Mouse (Mus musculus) right cerebral cortex, postnatal 25 days (tissue): ENCODE data around the gene Ric8b.
A peak's percentile ranks its signal among the peaks of the same experiment; 100 is the strongest.

Experiments used
- DNase-seq: peaks from one replicate; pipeline ENCODE4 v3.0.0; 2022

The Ric8b gene

DNA sequence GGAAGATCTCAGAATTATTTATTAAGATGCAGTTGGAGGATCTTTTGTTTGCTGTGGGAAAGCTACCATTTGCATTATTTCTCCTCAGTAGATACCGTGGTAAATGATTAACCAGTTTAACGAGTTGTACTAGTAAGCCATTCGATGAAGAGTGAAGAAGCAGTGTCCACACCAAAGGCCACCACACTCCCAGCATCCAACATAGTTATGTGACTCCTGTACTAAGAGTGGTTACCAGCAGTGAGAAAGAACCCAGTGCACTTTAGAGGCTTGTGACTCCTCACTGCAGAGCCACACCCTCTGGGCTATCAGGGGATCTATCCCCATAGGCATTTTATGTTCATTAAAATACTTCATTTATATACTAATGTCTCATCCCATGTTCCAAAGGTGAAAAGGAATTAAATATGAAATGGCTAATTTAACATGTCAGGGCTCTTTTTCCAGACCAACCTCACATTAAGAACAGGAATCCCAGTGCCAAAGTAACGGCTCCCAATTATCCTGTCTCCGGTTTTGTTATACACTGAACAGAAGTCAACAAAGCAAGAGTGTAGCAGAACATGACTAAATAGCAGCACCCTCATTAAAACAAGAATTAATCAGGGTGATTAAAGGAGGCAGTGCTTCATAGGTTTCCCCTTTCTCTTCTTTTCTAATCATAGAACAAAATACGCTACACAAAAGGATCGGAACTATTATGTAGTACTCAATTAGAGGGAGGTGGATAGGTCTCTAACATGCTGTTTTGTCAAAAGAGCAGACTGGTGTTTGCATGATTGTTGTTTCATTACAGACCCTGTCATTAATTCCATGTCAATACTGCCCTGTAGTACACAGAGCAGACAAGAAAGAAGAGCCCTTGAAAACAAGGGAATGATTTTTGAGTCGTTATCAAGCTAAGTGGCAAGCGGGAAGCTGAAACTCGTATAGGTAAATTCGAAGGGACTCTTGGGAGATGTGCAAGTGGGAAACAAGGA lies 90.7 kb downstream of the Ric8b start:
- DNase-seq, result no peak

DNA sequence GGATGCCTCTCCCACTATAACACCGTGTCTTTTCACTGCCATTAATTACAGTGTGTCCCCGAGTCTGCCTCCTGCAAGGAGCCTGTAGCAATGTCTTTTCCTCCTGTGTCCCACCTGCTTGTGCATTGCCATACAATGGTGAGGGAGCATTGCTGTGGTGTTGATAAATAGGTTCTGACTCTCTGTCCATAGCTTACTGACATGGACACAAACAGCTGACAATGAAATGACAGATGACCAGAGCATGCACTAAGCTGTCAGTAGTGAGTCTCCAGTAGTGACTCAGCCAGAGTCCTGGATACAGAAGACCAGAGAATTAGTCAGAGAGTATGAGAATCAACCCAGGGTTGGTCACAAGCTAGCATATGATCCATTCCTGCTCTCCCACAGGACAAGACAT lies 93.7 kb downstream of the Ric8b start:
- no peak for DNase-seq

GRCm38 (mm10) chr10:85013464-85013863 lies 96.0 kb downstream of the Ric8b start:
- no peak for DNase-seq

DNA sequence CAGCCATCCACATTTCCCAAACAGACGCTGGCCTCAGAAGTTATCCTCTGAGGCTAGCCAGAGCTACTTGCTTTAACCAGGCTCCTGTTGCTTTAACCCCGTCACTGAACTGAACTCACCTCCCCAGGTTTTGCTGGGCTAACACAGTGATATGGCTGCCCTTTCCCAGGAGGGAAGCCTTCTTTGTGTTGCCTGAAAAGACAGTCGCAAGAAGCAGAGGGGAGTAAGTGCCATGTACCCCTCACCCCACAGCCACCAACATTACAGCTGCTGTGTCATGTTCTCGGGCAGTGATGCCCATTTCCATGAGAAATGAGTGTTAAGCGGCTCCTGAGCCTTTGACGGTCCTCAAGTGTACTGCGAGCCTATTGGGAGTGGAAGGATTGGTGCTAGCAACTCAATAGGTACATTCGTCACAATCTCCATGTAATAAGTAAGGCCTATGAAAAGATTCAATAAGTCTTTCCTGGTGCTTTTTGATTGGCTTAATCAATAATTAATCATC lies 96.6 kb downstream of the Ric8b start:
- no peak for DNase-seq

DNA sequence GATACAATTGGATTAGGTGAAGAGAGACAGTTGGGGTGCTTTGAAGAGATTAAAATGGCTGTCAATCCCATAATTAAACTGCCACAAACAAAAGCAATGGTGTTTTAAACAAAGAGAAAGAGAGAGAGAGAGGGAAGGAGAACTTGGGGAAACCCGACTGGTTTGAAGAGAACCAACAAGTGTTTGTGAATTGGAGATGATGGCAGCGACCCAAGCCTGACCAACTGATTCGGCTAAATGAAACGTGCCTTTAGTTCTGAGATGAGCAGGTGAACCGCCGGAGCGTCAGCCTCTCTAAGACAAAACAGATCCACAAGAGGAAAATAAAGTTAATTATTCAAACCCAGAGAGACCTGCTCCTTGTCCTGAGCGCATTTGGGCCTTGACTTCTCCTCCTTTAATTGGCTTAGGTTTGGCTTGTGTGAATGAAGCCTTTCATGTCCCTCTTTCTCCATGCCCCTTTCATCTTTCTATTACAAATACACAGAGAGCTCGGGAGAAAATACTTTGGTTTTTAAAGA lies 97.1 kb downstream of the Ric8b start:
- no peak for DNase-seq

GRCm38 (mm10) chr10:85022647-85023312 lies 105.4 kb downstream of the Ric8b start:
- DNase-seq, result no peak

GRCm38 (mm10) chr10:85023313-85023666 lies 105.9 kb downstream of the Ric8b start:
- DNase-seq, result peak; percentile 18

DNA sequence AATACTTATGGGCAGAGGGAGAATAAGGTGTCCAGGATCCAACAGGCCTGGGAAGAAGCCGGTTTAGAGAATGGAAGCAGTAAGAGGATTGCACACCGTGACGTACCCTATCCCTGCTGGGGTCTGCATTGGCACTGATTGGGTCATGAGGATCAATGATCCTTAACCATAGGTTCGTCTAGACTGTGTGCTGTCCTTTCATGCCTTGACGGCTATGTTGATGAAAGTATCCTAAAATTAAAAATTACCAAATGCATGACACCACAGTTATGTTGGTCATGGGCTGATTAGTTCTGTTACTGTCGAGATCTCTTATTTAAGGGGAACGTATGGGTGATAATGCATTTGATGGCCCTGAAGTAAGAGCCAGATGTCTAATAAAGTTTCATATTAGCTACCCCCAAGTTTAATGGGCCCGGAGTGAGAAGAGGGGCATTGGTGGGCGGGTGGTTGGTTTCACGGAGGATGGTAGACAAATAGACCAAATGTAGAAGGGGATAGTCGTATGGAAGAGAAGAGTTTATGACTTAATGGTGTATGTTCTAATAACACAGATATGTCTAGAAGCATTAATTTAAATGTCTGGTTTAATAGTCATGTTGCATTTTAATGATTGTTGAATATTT lies 108.5 kb downstream of the Ric8b start:
- DNase-seq, result no peak

DNA sequence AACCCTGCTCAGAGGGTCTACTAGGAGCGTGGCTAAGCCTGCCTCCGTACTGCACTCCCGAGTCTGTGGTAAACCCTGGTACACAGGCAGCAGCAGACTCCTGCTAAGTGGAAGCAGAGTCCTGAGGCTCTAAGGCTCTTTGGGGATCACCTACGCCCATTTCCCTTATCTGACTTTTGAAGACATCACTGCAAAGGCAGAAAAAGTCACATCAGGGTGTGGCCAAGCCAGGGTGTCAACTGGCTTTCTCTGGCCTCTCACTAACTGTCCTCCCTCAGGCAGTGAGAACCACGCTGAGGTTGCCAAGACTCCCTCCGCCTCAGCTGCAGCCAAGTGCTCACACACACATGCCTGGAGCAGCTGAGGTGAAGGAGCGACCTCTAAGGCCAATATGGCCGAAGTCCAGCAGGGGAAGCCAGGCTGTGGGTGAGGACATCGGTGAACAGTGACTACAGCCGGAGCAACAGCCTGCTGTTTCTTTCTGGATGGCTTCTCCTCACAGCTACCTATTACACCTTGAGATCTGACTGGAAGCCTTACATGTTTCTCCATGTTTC lies 110.3 kb downstream of the Ric8b start:
- no peak for DNase-seq

GRCm38 (mm10) chr10:85035131-85035725 lies 117.8 kb downstream of the Ric8b start:
- no peak for DNase-seq

DNA sequence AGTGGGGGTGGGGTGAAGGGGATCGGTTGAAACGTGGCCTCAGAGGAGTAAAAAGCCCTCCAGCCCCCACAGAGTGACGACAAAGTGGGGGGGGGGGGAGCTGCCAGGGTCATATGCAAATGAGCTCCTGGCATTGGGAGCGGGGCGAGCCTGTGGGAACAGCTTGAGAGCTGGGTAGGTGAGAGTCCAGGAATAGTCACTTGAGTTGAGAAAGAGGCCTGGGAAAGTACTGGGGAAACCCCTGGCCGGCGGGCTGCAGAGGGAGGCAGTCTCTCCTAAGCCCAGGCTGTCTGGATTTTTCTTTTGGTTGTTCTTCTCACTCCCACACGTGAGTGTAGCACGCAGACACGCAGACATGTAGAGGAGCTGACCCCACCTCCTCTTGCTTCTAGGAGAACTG lies 120.7 kb downstream of the Ric8b start:
- DNase-seq, result no peak

- DNase-seq, result no peak
These were observed 121.4 kb downstream of the Ric8b start for GRCm38 (mm10) chr10:85038852-85039251.

DNA sequence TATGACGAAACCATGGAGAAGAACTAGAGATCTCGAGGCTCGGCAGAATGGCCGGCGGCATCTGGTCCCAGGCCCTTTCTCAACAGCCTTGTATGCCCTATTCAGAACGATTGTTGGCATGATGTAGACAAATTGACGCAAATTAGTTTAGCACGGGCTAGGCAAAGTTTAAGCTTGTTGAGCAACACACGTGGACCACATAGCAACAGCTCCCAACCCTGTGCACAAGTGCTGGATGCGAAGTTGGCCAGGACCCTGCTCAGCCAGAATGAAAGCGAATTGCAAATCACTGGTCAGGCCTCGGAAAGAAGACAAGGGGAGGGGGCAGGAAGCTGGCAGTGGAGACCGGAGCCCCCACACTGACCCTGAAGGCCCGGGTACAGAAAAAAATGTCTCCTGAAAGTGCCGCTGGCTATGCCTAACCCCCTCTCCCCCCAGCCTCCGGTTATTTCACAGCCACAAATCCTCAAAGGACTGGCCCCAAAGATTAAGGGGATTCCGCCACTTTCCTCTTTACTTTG lies 126.8 kb downstream of the Ric8b start:
- no peak for DNase-seq

- DNase-seq, result peak; percentile 37
These were observed 127.6 kb downstream of the Ric8b start for GRCm38 (mm10) chr10:85044732-85045720.

DNA sequence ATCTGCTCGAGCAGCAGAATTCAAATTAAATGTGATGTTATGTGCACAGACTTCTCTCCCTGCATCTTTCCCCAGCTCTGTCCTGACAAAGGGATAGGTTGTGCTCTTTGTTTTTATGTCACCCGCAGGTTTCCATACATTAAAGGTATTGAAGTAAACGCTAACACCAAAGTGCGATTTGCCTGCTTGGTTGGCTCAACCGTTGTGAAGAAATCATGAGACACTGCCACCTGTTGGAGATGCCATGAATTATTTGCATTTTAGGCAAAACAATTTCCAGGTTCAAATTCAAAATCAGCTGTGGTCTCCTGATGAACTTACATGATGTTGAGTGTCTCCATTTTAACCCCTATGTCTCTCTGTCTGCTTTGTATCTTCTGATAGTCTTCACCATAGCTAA lies 129.2 kb downstream of the Ric8b start:
- no peak for DNase-seq

DNA sequence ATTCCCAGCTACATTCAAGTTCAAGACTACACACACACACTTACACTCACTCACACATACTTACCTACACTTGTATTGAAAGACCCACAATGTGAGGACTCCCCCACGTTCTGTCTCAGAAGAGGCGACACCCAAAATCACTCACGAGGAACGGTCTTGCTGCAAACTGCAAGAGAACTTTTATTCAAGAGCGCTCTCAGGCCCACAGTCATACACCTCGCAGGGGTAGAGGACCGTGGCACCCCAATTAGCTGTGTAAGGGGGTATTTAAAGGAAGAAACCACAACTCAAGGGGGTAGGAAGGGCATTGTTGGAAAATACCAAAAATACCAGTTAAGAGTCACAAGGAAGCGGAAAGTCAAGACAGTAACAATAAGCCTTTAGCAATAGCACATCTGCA lies 130.6 kb downstream of the Ric8b start:
- no peak for DNase-seq

- no peak for DNase-seq
These were observed 133.3 kb downstream of the Ric8b start for GRCm38 (mm10) chr10:85050668-85051208.

GRCm38 (mm10) chr10:85052451-85052850 lies 135.0 kb downstream of the Ric8b start:
- DNase-seq, result no peak

DNA sequence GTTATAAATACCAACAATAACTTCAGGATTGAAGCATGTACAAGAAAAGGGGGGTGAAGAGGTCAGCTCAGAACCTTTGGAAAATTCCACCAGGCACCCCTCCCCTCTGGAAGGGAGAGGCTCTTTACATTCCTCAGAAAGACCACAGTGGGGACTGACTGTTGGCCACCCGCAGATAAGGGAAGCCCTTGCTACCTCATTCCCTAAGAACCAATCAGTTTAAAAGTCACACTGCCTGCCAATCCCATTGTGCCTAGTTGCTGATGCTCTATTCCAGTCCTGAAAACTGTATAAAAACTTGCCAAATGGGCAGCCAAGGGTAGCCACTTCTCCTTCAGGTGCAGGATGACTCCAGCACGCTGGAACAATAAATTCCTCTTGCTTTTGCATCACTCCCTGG lies 137.5 kb downstream of the Ric8b start:
- no peak for DNase-seq
